Mouse (Mus musculus) C2C12 (cell line): ENCODE data around the gene Trim28. TPM values are rescaled to one million over a fixed set of nuclear protein-coding genes. Genes with fewer than 3 reads are reported as not detected.

Experiments
- H3K27me3 ChIP-seq: one replicate; pipeline ENCODE4 v1.6.1; 2011; ENCODE audit not compliant: control insufficient read depth, insufficient read depth, insufficient read length
- H3K36me3 ChIP-seq: one replicate; pipeline ENCODE4 v1.6.1; 2011; ENCODE audit not compliant: control insufficient read depth, insufficient read depth
- H3K4me3 ChIP-seq: one replicate; pipeline ENCODE4 v1.5.1; 2011; ENCODE audit warnings: mild to moderate bottlenecking, control low read depth; ENCODE audit not compliant: poor library complexity, insufficient read depth, severe bottlenecking
- H3K79me2 ChIP-seq: one replicate; pipeline ENCODE4 v1.6.1; 2011; ENCODE audit not compliant: control insufficient read depth, insufficient read depth
- H3K79me3 ChIP-seq: one replicate; pipeline ENCODE4 v1.6.1; 2011; ENCODE audit warnings: low read depth, control low read depth
- H3ac ChIP-seq: one replicate; pipeline ENCODE3; 2011; ENCODE audit warnings: low read depth; ENCODE audit not compliant: control insufficient read depth, insufficient read length
- CEBPB ChIP-seq: IDR thresholded peaks from one replicate; pipeline ENCODE4 v1.6.1; 2011; ENCODE audit warnings: low read depth, mild to moderate bottlenecking, control low read depth, moderate library complexity
- CTCF ChIP-seq: IDR thresholded peaks from one replicate; pipeline ENCODE4 v1.5.1; 2011; ENCODE audit not compliant: control insufficient read depth, insufficient read depth, insufficient read length
- FOSL1 ChIP-seq: IDR thresholded peaks from one replicate; pipeline ENCODE4 v1.8.0; 2011; ENCODE audit warnings: mild to moderate bottlenecking, low read length; ENCODE audit not compliant: poor library complexity, insufficient read depth, severe bottlenecking
- MAX ChIP-seq: IDR thresholded peaks from one replicate; pipeline ENCODE4 v1.6.1; 2011; ENCODE audit warnings: mild to moderate bottlenecking, control low read depth
- MYOD1 ChIP-seq: IDR thresholded peaks from one replicate; pipeline ENCODE4 v1.6.1; 2011; ENCODE audit warnings: low read depth; ENCODE audit not compliant: control insufficient read depth, insufficient read length
- MYOG ChIP-seq: IDR thresholded peaks from one replicate; pipeline ENCODE4 v1.6.1; 2011; ENCODE audit not compliant: control insufficient read depth, insufficient read length; ENCODE audit errors: extremely low read depth
- USF1 ChIP-seq: IDR thresholded peaks from one replicate; pipeline ENCODE4 v1.6.1; 2011; ENCODE audit warnings: low read depth, mild to moderate bottlenecking, control low read depth, moderate library complexity
- polyA plus RNA-seq: library from polyadenylated mRNA; unstranded; fragments of >200 nt; fragmentation: generic; extraction: Trizol; gene quantifications from one replicate; pipeline ENCODE4 v1.2.1, GENCODE M21; 2012; ENCODE audit warnings: missing spikeins

Trim28 gene
- polyA plus RNA-seq, 1 experiment = 606 TPM

- Histone ChIP-seq H3K36me3 (peaks cover 48% of the 10 kb centered on the region), H3K79me2 (peaks cover 32% of the 10 kb centered on the region), H3K79me3 (peaks cover 19% of the 10 kb centered on the region), H3K27me3 (no peaks in the 10 kb centered on the region), H3K4me3 (no peak overlapping the region), H3ac (no peak overlapping the region)
- no peak for TF ChIP-seq CTCF
- no peak for TF ChIP-seq MYOD1
- no peak for TF ChIP-seq MAX
- no peak for TF ChIP-seq CEBPB
- TF ChIP-seq MYOG = no peak
- TF ChIP-seq USF1 = no peak
- TF ChIP-seq FOSL1 = no peak
These were observed 36.4 kb downstream of the Trim28 start for GRCm38 (mm10) chr7:13035211-13035855.

GRCm38 (mm10) chr7:13036806-13037205 is 37.9 kb downstream of the Trim28 start:
- no peak for TF ChIP-seq MYOG
- H3K4me3 ChIP-seq = peak overlapping the region; percentile 74
- H3K36me3 ChIP-seq = peaks cover 34% of the 10 kb centered on the region
- no peaks in the 10 kb centered on the region for H3K27me3 ChIP-seq
- H3K79me2 ChIP-seq = peaks cover 32% of the 10 kb centered on the region
- H3K79me3 ChIP-seq = peaks cover 18% of the 10 kb centered on the region
- H3ac ChIP-seq = peak overlapping the region; percentile 98

DNA sequence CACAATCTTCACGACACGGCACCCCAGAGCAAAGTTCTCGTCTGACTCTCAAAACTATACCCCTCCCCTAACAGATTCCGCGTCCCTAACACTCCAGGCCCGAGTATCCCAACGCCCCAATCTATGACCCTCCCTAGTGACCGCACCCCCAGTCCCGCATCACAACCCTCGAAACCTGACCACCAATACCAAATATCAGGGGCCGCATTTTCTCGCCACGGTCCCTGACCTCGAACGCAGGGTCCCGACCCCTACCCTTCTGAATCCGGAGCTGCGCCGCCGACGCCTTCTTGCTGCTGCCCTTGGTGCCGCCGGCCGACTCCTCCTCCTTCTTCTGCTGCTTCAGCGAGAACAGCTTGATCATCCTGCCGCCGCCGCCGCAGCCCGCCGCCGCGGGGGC is 38.5 kb downstream of the Trim28 start:
- H3ac ChIP-seq = peak overlapping the region; percentile 98
- H3K4me3 ChIP-seq = peak overlapping the region; percentile 74
- no peak for TF ChIP-seq MYOG
- no peak for TF ChIP-seq MAX
- TF ChIP-seq MYOD1 = no peak
- TF ChIP-seq CEBPB = no peak
- TF ChIP-seq USF1 = no peak
- TF ChIP-seq CTCF = no peak
- TF ChIP-seq FOSL1 = no peak
- peaks cover 18% of the 10 kb centered on the region for H3K79me3 ChIP-seq
- H3K27me3 ChIP-seq = no peaks in the 10 kb centered on the region
- H3K36me3 ChIP-seq = peaks cover 28% of the 10 kb centered on the region
- H3K79me2 ChIP-seq = peaks cover 32% of the 10 kb centered on the region

GRCm38 (mm10) chr7:13037901-13038555 is 39.1 kb downstream of the Trim28 start, which contains the start of gene Ube2m:
Ube2m (minus strand) TSS chr7:13038275.
- no peaks in the 10 kb centered on the region for H3K27me3 ChIP-seq
- H3ac ChIP-seq = peak within 1 kb of the TSS; percentile 98
- peak within 1 kb of the TSS; percentile 74 for H3K4me3 ChIP-seq
- H3K79me2 ChIP-seq = peaks cover 32% of the 10 kb centered on the region
- peaks cover 18% of the 10 kb centered on the region for H3K79me3 ChIP-seq
- TF ChIP-seq MAX (no peak), CEBPB (no peak), MYOD1 (no peak), CTCF (no peak), FOSL1 (no peak), USF1 (no peak), MYOG (no peak)
- peaks cover 21% of the 10 kb centered on the region for H3K36me3 ChIP-seq

DNA sequence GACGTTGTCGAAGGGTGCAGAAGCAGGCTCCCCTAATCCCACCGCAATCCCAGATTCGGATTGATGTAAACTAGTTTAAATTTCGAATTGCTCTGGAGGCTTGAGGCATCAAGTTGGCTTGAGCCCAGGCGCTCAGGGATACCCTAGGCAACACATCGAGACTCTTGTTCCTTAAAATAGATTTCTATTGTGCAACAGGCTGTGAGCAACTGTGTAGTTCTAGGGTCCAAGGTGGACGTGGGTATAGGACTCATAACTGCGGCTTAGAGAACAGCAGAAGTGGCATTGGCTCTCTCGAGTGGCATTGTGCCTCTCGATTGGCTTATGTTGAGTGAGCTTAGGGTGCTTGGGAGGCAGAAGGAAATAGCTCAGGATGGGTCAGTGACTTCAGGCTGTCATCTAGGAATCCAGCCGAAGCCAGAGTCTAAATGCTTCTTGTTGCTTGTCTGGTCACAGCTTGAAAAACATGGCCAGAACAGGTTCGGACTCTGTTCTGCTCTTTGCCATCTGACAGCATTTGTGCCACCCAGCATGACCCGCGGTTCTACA is 39.8 kb downstream of the Trim28 start:
- no peak for TF ChIP-seq MYOD1
- TF ChIP-seq CEBPB = peak; percentile 56

DNA sequence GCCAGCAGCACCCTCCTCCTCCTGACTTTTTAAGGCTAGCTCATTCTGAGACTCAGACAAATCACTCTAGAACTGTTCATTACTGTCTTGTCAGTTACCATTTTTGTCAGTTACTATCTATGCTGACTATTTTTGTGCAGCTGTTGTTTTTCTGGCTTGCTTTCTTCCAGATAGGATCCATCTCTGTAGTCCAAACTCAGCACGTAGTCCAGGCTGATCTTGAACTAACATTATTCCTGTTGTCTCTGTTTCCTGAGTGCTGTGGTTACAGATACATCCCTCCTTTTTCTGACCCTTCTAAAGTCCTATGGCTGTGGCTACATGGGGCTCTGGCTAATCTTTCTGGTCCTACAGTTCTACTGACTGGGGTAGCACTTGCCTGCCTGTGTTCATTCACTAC is 40.3 kb downstream of the Trim28 start:
- peaks cover 32% of the 10 kb centered on the region for H3K79me2 ChIP-seq
- no peaks in the 10 kb centered on the region for H3K27me3 ChIP-seq
- peak overlapping the region; percentile 74 for H3K4me3 ChIP-seq
- H3K36me3 ChIP-seq = peaks cover 12% of the 10 kb centered on the region
- H3K79me3 ChIP-seq = peaks cover 18% of the 10 kb centered on the region
- peak overlapping the region; percentile 98 for H3ac ChIP-seq
- no peak for TF ChIP-seq CTCF
- TF ChIP-seq MAX = no peak
- TF ChIP-seq USF1 = no peak
- no peak for TF ChIP-seq MYOG
- TF ChIP-seq CEBPB = no peak
- no peak for TF ChIP-seq FOSL1
- TF ChIP-seq MYOD1 = no peak

More for the DNA sequence above, 39.8 kb downstream of the Trim28 start:
- Histone ChIP-seq H3K4me3 (peak overlapping the region; percentile 74), H3K27me3 (no peaks in the 10 kb centered on the region), H3K36me3 (peaks cover 16% of the 10 kb centered on the region), H3ac (peak overlapping the region; percentile 98), H3K79me3 (peaks cover 18% of the 10 kb centered on the region), H3K79me2 (peaks cover 32% of the 10 kb centered on the region)
